Mouse (Mus musculus): ENCODE results near the gene Vmn2r81. TPM values are rescaled to one million over a fixed set of nuclear protein-coding genes. Genes with fewer than 3 reads are reported as not detected.

Vmn2r81 gene
- total RNA-seq (2023; ENCODE audit: inconsistent age), result not detected in 4 replicates

DNA sequence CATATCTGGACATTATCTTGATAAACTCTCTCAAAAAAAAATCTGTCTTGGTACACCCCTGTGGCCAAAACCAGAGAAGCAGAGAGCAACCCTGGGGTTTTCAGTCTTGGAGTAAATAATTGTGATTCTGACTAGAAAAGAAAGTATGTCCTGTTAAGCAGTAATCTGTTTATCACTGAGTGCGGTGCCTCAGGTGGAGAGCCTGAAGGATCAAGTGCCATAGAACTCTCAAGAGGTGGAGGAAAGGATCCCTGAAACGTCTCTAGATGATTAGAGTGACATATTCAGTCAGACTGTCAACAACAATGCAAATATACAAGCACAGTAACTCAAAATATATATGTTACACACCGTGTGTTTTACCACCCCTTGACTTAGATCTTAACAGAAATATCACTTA, at the start of gene Vmn2r81:
TSS of gene Vmn2r81 (plus strand) at position 301 of the 400 bp plus-strand sequence.

Other genes starting within 250 kb of the Vmn2r81 start
- not detected in 4 replicates for gene Olfr1351, start 235.2 kb upstream of the Vmn2r81 start, total RNA-seq (2023; ENCODE audit: inconsistent age)
- not detected in 4 replicates for gene Olfr57, start 219.0 kb upstream of the Vmn2r81 start, total RNA-seq (2023; ENCODE audit: inconsistent age)
- 16.5 to 18.3 TPM (median 17.7 TPM) in 4 replicates for gene 2610008E11Rik, start 150.1 kb upstream of the Vmn2r81 start, total RNA-seq (2023; ENCODE audit: inconsistent age)
- not detected in 4 replicates for gene Vmn2r80, start 98.9 kb upstream of the Vmn2r81 start, total RNA-seq (2023; ENCODE audit: inconsistent age)
- not detected in 4 replicates for gene Vmn2r82, start 108.8 kb downstream of the Vmn2r81 start, total RNA-seq (2023; ENCODE audit: inconsistent age)
- gene Vmn2r83, start 221.0 kb downstream of the Vmn2r81 start, total RNA-seq (2023; ENCODE audit: inconsistent age), result not detected in 4 replicates